Mouse (Mus musculus) lung, adult 18-20 months (tissue): ENCODE data around the gene Sema5a.

Experiments used
- DNase-seq, 2 experiments: peaks; one replicate each; pipeline ENCODE4 v3.0.0; 2022; ENCODE audit warnings: mixed read lengths in 2 of 2

Gene Sema5a

DNA sequence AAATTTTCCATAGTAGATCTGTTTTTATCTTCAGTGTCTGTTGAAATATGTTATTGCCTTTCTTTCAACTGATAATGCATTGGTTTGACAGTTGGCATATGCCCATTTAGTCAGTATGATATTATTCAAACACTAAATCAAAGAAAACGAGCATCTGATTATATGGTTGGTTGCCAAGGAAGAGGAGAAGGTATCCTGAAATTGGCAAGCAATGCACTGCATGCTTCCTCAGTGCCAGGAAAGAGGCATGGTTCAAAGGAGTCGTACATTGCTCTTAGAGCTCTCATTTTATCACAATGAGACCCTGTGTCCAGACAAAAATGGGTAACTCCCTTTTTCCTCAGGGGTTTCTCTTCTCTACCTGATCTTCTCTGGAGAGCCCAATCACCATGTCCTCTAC, 214.4 kb downstream of the Sema5a start:
- DNase-seq: no peak

DNA sequence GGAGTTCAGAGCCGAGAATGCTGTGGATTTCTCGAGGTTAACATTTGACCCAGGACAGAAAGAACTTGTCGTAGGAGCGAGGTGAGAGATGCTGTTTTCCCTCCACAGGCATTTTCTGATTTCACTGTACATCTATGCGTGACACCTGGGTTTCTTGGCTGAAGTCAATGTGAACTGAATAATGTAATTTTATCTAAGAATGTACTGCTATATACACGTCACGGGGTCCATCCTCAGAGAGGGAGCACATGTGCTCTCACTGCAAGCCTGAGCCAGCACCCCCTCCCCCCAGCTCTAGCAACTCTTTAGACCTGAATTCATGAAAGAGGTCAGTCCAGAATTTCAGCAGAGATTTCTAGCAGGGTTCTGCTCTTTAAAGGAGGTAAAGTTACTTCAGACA, 215.6 kb downstream of the Sema5a start:
- no peak for DNase-seq

- DNase-seq: no peak
These were observed 227.0 kb downstream of the Sema5a start for GRCm38 (mm10) chr15:32471480-32472050.

DNA sequence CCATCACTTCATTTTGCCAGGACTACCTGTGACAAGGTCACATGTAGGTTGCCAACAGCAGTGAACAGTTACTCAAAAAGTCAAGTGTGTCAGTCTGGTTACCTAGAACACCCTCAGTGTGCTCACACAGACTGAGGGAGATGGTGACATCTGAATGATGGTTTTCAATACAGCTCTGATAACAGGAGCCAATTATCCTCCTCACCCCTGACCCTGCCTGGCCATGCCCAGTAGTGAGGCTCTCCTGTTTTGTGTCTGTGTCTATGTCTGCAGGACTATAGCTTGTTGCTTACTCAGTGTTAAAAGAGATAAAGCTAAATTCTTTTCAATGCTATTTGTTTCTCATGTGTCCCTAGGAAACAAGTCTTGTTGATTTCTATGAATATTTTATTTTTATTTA, 236.1 kb downstream of the Sema5a start:
- no peak for DNase-seq

DNA sequence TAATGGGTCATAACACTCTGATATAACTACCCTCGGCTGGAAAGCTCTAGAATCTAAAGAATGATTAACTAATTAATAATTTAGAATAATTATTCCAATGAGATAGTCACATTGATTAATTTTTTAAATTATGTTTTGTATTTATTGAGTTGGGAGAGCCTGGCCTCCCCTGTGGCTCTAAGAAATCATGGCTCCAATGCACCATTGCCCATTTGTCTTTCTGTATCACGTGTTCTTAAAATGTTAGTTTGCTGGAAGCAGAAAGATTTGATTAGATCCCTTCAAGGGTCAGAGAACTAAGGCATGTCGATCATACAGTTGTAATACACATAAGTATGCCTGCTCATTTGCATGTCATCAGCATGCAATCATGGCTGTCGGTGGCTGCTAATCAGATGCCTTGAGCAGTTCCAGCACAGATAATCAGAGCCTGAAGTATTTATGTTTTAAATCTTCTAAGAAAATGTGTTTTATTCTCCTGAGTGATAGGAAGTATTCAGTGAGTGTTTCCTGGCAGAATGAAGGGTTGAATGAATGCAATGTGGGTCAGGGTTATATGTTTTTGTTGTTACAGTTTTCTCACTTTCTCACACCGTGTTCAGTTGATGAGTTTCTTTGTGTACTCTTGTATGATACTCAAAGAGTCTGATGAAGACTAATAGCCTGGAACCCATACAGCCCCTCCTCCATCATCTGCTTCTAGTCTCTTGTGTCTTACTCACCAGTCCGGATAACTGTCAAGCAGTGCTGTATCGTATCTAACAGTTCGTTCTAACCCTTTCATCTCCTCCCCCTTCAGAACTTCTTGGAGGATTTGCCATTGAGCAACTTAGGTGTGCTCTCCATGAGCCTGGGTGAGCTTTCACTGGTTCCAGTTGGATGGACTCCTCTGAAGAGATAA, 240.7 kb downstream of the Sema5a start:
- DNase-seq: no peak

GRCm38 (mm10) chr15:32487968-32488367, 243.4 kb downstream of the Sema5a start:
- DNase-seq: no peak

DNA sequence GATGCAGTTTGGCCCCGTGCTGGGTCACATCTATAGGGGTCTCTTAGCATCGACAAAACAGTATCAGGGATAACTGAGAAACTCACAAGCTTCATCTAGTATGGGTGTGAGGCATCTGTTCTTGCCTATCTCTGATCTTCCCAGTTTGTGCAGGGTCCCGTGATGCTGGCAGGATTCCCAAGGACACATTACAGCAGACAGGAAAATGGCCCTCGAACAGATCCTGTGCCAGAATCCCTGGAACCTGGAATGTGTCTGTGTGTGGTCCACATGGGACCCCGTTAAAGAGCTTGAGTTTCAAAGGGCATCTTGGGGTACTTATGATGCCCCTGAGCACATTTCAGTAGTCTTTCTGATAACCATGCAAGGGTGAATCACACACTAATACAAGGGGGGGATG, 249.6 kb downstream of the Sema5a start:
- DNase-seq: no peak

DNA sequence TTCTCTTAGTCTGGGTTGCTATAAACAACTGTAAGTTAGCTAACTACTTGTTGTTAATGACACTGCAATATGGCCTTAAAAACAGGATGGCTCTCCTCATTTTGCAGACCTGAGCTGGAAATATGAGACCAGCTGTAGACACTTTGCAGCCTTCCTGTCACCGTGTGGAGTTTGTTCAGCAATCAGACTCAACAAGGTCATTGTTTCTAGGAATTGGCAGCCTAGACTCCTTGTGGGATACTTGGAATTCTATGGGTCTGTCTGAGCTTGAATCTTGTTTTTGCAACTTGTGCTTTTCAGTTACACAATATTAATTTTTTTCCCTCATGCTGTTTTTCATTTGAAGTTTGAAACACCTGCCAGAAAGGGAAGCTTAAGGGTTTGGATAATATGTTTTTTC, 250.3 kb downstream of the Sema5a start:
- no peak for DNase-seq

GRCm38 (mm10) chr15:32496880-32497279, 252.3 kb downstream of the Sema5a start:
- peak in 1 of 2 experiments; percentile 6 for DNase-seq

DNA sequence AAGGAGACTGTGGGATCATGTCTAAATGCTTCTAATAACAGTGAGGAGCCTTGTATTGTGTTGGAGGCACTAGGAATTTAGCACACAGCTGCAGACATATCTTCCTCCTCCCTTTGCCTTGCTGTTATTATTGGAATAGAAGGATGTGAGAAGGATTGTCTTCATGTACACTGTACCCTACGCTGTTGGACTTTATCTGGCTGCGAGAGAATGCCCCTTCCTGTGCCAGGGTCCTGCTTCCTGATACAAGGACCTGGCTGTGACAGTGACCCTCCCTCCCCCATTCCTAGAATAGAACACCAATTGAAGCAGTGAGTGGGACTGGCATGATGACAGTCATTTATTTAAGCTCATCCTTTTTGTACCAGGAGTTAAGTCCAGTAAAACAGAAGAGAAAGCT, 261.3 kb downstream of the Sema5a start:
- DNase-seq: no peak

DNA sequence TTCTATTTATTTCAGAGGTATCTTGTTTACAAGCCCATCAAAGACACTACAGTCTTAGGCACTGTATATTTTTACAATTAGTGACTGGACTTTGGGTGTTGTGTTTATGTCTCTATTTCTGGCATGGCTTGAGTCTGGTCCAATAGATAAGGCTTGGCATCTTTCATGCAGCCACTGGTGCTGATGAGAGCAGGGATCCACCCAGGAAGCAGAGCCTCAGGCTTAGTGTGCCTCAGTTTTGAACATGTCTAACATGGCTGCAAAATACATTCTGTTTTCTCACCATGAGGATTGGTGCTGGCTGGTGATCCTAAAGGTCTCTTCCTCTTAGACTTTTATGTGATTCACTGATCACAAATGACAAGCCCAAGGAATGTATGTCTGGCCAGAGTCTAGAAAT, 263.7 kb downstream of the Sema5a start:
- no peak for DNase-seq

- DNase-seq: no peak
These were observed 270.3 kb downstream of the Sema5a start for GRCm38 (mm10) chr15:32514877-32515276.

DNA sequence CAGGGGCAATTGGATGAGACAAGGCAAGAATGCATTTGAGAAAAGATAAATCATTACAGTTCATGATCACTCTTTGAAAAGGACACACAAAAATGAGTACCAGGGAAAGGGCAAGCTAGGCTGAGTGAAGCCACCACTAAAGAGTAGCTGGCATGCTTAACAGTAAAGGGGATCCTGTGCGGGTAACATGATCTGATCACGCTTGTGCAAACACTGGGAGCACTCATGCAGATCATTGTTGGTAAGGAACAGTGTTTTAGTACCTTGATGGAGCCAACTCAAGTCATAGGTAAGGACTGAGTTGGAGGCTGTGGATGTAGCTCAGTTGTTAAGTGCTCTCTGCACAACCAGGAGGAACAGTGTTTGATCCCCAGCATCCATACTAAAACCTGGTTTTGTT, 273.3 kb downstream of the Sema5a start:
- DNase-seq: no peak

- no peak for DNase-seq
These were observed 287.9 kb downstream of the Sema5a start for GRCm38 (mm10) chr15:32532539-32532938.

DNA sequence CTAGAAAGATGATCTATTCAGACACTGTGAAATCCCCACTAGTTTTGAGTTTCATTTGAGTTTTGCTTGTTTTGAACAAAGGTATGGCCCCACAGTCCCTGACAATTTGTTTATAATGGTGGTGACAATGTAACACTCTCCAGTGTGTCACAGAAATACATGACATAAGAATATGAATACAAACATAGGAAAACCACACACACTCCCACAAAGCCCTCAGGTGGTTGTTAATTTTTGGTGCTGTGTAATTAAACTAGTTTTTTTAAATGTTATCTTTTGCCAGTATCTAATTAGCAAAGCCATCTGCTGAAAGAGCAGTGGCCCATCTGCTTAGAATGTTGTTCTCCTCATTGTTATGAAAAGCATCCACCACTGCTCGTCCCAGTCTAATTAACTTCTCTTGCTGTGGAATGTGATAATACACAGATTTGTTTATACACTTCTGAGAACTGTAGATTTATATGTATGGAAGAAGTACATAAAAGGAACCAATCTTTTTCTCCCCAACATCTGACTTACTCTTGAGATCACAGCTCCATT, 289.0 kb downstream of the Sema5a start:
- no peak for DNase-seq

DNA sequence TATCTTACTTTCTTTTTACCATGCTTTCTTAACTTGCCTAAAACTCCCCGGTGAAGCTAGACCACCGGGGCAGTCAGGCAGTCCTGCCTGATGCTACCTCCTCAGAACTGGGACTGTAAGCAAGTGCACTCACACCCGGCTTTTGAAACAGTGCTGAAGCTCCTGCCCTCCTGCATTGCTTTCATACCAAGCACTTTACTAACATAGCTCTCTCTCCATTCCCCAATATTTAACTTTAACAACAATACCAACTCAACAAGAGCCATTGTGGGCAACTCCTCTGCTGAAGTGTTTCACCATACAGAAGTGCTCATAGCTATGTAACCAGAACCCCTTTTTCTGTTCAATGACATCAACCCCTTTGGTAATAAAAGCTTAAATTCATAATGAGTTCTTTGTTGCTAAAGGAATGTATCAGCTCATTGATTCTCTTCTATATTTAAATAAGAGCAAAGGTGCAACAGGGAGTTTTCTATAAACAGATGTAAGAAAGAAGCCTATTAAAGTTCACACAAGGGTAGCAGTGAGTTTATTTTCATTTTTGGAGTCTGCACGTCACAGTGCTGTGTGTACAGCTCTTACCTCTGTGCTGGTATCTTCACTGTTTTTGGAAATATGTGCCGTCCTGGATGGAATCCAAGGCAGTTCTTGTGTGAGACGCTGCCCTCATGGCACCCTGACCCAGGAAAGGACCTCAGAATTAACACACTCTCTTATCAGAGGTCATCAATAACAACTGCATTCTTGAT, 292.3 kb downstream of the Sema5a start:
- DNase-seq: peak; percentile 20 to 26

GRCm38 (mm10) chr15:32537504-32537792, 292.8 kb downstream of the Sema5a start:
- DNase-seq: no peak

GRCm38 (mm10) chr15:32538092-32538491, 293.5 kb downstream of the Sema5a start:
- no peak for DNase-seq

- DNase-seq: no peak
These were observed 298.1 kb downstream of the Sema5a start for GRCm38 (mm10) chr15:32542746-32543145.

- DNase-seq: no peak
These were observed 298.6 kb downstream of the Sema5a start for GRCm38 (mm10) chr15:32543181-32543580.

- no peak for DNase-seq
These were observed 300.8 kb downstream of the Sema5a start for GRCm38 (mm10) chr15:32545455-32545854.

DNA sequence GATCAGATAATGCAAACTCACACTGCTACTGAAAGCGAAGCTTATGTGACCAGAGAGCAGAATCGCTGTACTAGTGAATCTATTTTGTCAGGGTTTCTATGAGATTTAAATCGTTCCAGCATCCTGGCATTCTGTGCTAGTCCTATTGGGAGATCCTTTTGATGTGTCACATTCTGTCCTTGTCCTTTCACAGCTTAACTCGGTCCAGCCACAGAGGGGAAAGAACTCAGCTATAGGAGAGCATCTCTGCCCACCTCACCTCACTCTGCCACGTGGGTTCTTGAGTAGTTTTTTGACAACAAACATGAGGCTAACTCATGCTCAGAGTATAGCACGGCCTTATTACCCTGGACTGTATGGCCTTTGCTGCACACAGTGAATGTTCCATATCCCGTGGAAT, 302.1 kb downstream of the Sema5a start:
- DNase-seq: no peak

DNA sequence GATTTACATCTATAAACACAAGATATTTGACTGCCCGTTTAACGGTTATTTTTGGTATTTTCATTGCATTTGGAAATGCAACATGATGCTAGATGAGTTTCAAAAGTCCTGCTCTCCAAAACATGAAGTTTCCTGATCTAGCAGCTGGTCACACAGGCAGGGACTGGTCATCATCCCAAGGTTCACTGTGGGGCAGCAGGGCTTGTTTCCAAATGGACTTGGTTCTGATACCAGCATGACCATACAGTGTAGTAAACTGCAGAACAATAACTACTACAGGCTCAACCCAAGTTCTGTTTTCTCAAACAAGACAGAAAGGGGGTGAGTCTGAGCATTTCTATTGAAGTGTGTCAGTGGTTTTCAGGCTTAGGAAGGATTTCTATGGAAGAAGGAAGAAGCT, 314.3 kb downstream of the Sema5a start:
- DNase-seq: no peak

GRCm38 (mm10) chr15:32562600-32562999, 318.0 kb downstream of the Sema5a start:
- DNase-seq: peak in 1 of 2 experiments; percentile 4
